Mouse (Mus musculus): ENCODE results near the gene Enpp1. TPM values are rescaled to one million over a fixed set of nuclear protein-coding genes. Genes with fewer than 3 reads are reported as not detected.

The Enpp1 gene
- polyA plus RNA-seq, 1 experiment from 2014 or later, result 1.2 TPM

- Histone ChIP-seq H3K36me3 (ENCODE audit: control insufficient read depth, insufficient read depth, low read length) (no peaks in the 10 kb centered on the region), H3K4me1 (ENCODE audit: control insufficient read depth, insufficient read depth, low read length) (peaks cover 6% of the 10 kb centered on the region), H3K4me3 (ENCODE audit: low read depth, low read length) (no peak overlapping the region), H3K27ac (ENCODE audit: low read depth, low read length) (no peak overlapping the region), H3K27me3 (ENCODE audit: control insufficient read depth, insufficient read depth, low read length) (no peaks in the 10 kb centered on the region), H3K9ac (ENCODE audit: low read length) (no peak overlapping the region), H3K9me3 (ENCODE audit: control insufficient read depth, low read length) (no peaks in the 10 kb centered on the region), H3K4me2 (no peak overlapping the region)
- WGBS, result 87% methylated on average over 4 of the region's 4 CpGs
- ATAC-seq (ENCODE audit: low FRiP score) (no peak), DNase-seq (ENCODE audit: low spot score, missing footprints) (no peak)
These were observed 114.2 kb downstream of the Enpp1 start for GRCm38 (mm10) chr10:24597789-24598188.

- WGBS, result 64% methylated on average over 7 of the region's 7 CpGs
- Histone ChIP-seq H3K9me3 (ENCODE audit: control insufficient read depth, low read length) (no peaks in the 10 kb centered on the region), H3K27ac (ENCODE audit: low read depth, low read length) (no peak overlapping the region), H3K9ac (ENCODE audit: low read length) (no peak overlapping the region), H3K4me2 (peak overlapping the region; percentile 47), H3K4me3 (ENCODE audit: low read depth, low read length) (peak overlapping the region; percentile 62; the same call in 1 of the 2 replicates), H3K36me3 (ENCODE audit: control insufficient read depth, insufficient read depth, low read length) (no peaks in the 10 kb centered on the region), H3K4me1 (ENCODE audit: control insufficient read depth, insufficient read depth, low read length) (peaks cover 6% of the 10 kb centered on the region), H3K27me3 (ENCODE audit: control insufficient read depth, insufficient read depth, low read length) (no peaks in the 10 kb centered on the region)
- no peak for DNase-seq (ENCODE audit: low spot score, missing footprints)
- ATAC-seq (ENCODE audit: low FRiP score), result no peak
These were observed 115.1 kb downstream of the Enpp1 start for GRCm38 (mm10) chr10:24596869-24597339.

GRCm38 (mm10) chr10:24596003-24596868 is 115.7 kb downstream of the Enpp1 start:
- peaks cover 6% of the 10 kb centered on the region for H3K4me1 ChIP-seq (ENCODE audit: control insufficient read depth, insufficient read depth, low read length)
- WGBS, result 11% methylated on average over 31 of the region's 31 CpGs

GRCm38 (mm10) chr10:24595250-24596002 is 116.5 kb downstream of the Enpp1 start, which contains the start of gene Ccn2:
Gene Ccn2 (plus strand): TSS chr10:24595442.
- WGBS, result under 1% methylated on average over 53 of the region's 53 CpGs
- peak within 1 kb of the TSS; percentile 62 for H3K4me3 ChIP-seq (ENCODE audit: low read depth, low read length)
- H3K9me3 ChIP-seq (ENCODE audit: control insufficient read depth, low read length), result no peaks in the 10 kb centered on the region
- H3K4me1 ChIP-seq (ENCODE audit: control insufficient read depth, insufficient read depth, low read length), result peaks cover 11% of the 10 kb centered on the region
- peak within 1 kb of the TSS; percentile 47 for H3K4me2 ChIP-seq
- H3K9ac ChIP-seq (ENCODE audit: low read length), result peak within 1 kb of the TSS; percentile 80
- H3K36me3 ChIP-seq (ENCODE audit: control insufficient read depth, insufficient read depth, low read length), result no peaks in the 10 kb centered on the region
- peak within 1 kb of the TSS; percentile 70; the same call in 1 of the 2 replicates for H3K27ac ChIP-seq (ENCODE audit: low read depth, low read length)
- ATAC-seq (ENCODE audit: low FRiP score), result peak; percentile 94
- H3K27me3 ChIP-seq (ENCODE audit: control insufficient read depth, insufficient read depth, low read length), result no peaks in the 10 kb centered on the region
- peak; percentile 97 for DNase-seq (ENCODE audit: low spot score, missing footprints)

More at GRCm38 (mm10) chr10:24596003-24596868, 115.7 kb downstream of the Enpp1 start:
- peak overlapping the region; percentile 47 for H3K4me2 ChIP-seq
- H3K9me3 ChIP-seq (ENCODE audit: control insufficient read depth, low read length), result no peaks in the 10 kb centered on the region
- H3K27ac ChIP-seq (ENCODE audit: low read depth, low read length), result peak overlapping the region; percentile 70; the same call in 1 of the 2 replicates
- ATAC-seq (ENCODE audit: low FRiP score) (peak; percentile 49; the same call in 1 of the 2 replicates), DNase-seq (ENCODE audit: low spot score, missing footprints) (peak; percentile 93)
- H3K4me3 ChIP-seq (ENCODE audit: low read depth, low read length), result peak overlapping the region; percentile 62
- H3K27me3 ChIP-seq (ENCODE audit: control insufficient read depth, insufficient read depth, low read length), result no peaks in the 10 kb centered on the region
- H3K36me3 ChIP-seq (ENCODE audit: control insufficient read depth, insufficient read depth, low read length), result no peaks in the 10 kb centered on the region
- peak overlapping the region; percentile 80 for H3K9ac ChIP-seq (ENCODE audit: low read length)

- H3K4me3 ChIP-seq (ENCODE audit: low read depth, low read length), result no peak overlapping the region
- no peak for ATAC-seq (ENCODE audit: low FRiP score)
- no peak overlapping the region for H3K9ac ChIP-seq (ENCODE audit: low read length)
- peaks cover 11% of the 10 kb centered on the region for H3K4me1 ChIP-seq (ENCODE audit: control insufficient read depth, insufficient read depth, low read length)
- WGBS, result 73% methylated on average over 4 of the region's 4 CpGs
- H3K4me2 ChIP-seq, result no peak overlapping the region
- H3K27ac ChIP-seq (ENCODE audit: low read depth, low read length), result no peak overlapping the region
- H3K36me3 ChIP-seq (ENCODE audit: control insufficient read depth, insufficient read depth, low read length), result no peaks in the 10 kb centered on the region
- DNase-seq (ENCODE audit: low spot score, missing footprints), result no peak
- H3K27me3 ChIP-seq (ENCODE audit: control insufficient read depth, insufficient read depth, low read length), result no peaks in the 10 kb centered on the region
- no peaks in the 10 kb centered on the region for H3K9me3 ChIP-seq (ENCODE audit: control insufficient read depth, low read length)
These were observed 118.4 kb downstream of the Enpp1 start for GRCm38 (mm10) chr10:24593556-24593955.

- no peak for DNase-seq (ENCODE audit: low spot score, missing footprints)
- 82% methylated on average over 7 of the region's 7 CpGs for WGBS
- Histone ChIP-seq H3K9ac (ENCODE audit: low read length) (no peak overlapping the region), H3K27me3 (ENCODE audit: control insufficient read depth, insufficient read depth, low read length) (no peaks in the 10 kb centered on the region), H3K27ac (ENCODE audit: low read depth, low read length) (no peak overlapping the region), H3K4me3 (ENCODE audit: low read depth, low read length) (no peak overlapping the region), H3K9me3 (ENCODE audit: control insufficient read depth, low read length) (no peaks in the 10 kb centered on the region), H3K36me3 (ENCODE audit: control insufficient read depth, insufficient read depth, low read length) (no peaks in the 10 kb centered on the region), H3K4me2 (no peak overlapping the region), H3K4me1 (ENCODE audit: control insufficient read depth, insufficient read depth, low read length) (peaks cover 11% of the 10 kb centered on the region)
- ATAC-seq (ENCODE audit: low FRiP score), result no peak
These were observed 119.0 kb downstream of the Enpp1 start for GRCm38 (mm10) chr10:24592969-24593368.

- Histone ChIP-seq H3K4me3 (ENCODE audit: low read depth, low read length) (no peak overlapping the region), H3K9ac (ENCODE audit: low read length) (no peak overlapping the region), H3K27me3 (ENCODE audit: control insufficient read depth, insufficient read depth, low read length) (no peaks in the 10 kb centered on the region), H3K36me3 (ENCODE audit: control insufficient read depth, insufficient read depth, low read length) (no peaks in the 10 kb centered on the region), H3K9me3 (ENCODE audit: control insufficient read depth, low read length) (no peaks in the 10 kb centered on the region), H3K27ac (ENCODE audit: low read depth, low read length) (no peak overlapping the region), H3K4me2 (no peak overlapping the region), H3K4me1 (ENCODE audit: control insufficient read depth, insufficient read depth, low read length) (peaks cover 10% of the 10 kb centered on the region)
- 89% methylated on average over 2 of the region's 2 CpGs for WGBS
- no peak for DNase-seq (ENCODE audit: low spot score, missing footprints)
- ATAC-seq (ENCODE audit: low FRiP score), result no peak
These were observed 119.6 kb downstream of the Enpp1 start for GRCm38 (mm10) chr10:24592318-24592717.

GRCm38 (mm10) chr10:24591741-24592140 is 120.2 kb downstream of the Enpp1 start:
- Histone ChIP-seq H3K4me3 (ENCODE audit: low read depth, low read length) (no peak overlapping the region), H3K27me3 (ENCODE audit: control insufficient read depth, insufficient read depth, low read length) (no peaks in the 10 kb centered on the region), H3K36me3 (ENCODE audit: control insufficient read depth, insufficient read depth, low read length) (no peaks in the 10 kb centered on the region), H3K9ac (ENCODE audit: low read length) (no peak overlapping the region), H3K27ac (ENCODE audit: low read depth, low read length) (no peak overlapping the region), H3K4me2 (no peak overlapping the region), H3K4me1 (ENCODE audit: control insufficient read depth, insufficient read depth, low read length) (peaks cover 8% of the 10 kb centered on the region), H3K9me3 (ENCODE audit: control insufficient read depth, low read length) (no peaks in the 10 kb centered on the region)
- DNase-seq (ENCODE audit: low spot score, missing footprints) (no peak), ATAC-seq (ENCODE audit: low FRiP score) (no peak)
- WGBS, result 66% methylated on average over 5 of the region's 5 CpGs

Measured in midbrain, embryonic 11.5 days (tissue).